Mouse (Mus musculus) stomach, postnatal 0 days (tissue): ENCODE results near the gene Grn. TPM values are rescaled to one million over a fixed set of nuclear protein-coding genes. Genes with fewer than 3 reads are reported as not detected.
A peak's percentile ranks its signal among the peaks of the same experiment; 100 is the strongest.

Experiments used
- ATAC-seq: fragments of 200-750 bp; cut with Nextera tagmentation; 2 replicates; pipeline ENCODE4 v1.8.0; 2017; ENCODE audit not compliant: low FRiP score, low TSS enrichment
- DNase-seq: peaks from one replicate; pipeline ENCODE4 v3.0.0-alpha.2; 2016; ENCODE audit warnings: low spot score
- H3K27ac ChIP-seq: fragments of 300-500 bp; sonication (generic); replicated peaks from 2 replicates; pipeline ENCODE4 v1.5.1; 2014; ENCODE audit warnings: mild to moderate bottlenecking, control low read depth
- H3K27me3 ChIP-seq: fragments of 300-500 bp; sonication (generic); 2 replicates; pipeline ENCODE4 v1.6.1; 2014; ENCODE audit warnings: low read length; ENCODE audit not compliant: control insufficient read depth, insufficient read depth
- H3K36me3 ChIP-seq: fragments of 300-500 bp; sonication (generic); 2 replicates; pipeline ENCODE4 v1.6.1; 2014; ENCODE audit warnings: low read length, mixed read lengths; ENCODE audit not compliant: control insufficient read depth, insufficient read depth
- H3K4me1 ChIP-seq: fragments of 300-500 bp; sonication (generic); replicated peaks from 2 replicates; pipeline ENCODE4 v1.6.1; 2014; ENCODE audit warnings: antibody characterized with exemption; ENCODE audit not compliant: control insufficient read depth, insufficient read depth
- H3K4me2 ChIP-seq: fragments of 300-500 bp; sonication (generic); replicated peaks from 2 replicates; pipeline ENCODE4 v1.6.1; 2014; ENCODE audit warnings: low read depth, mild to moderate bottlenecking, control low read depth, moderate library complexity
- H3K4me3 ChIP-seq: fragments of 300-500 bp; sonication (generic); 2 replicates; pipeline ENCODE4 v1.5.1; 2014; ENCODE audit warnings: low read depth, low read length, control low read depth
- H3K9ac ChIP-seq: fragments of 300-500 bp; sonication (generic); 2 replicates; pipeline ENCODE4 v1.6.1; 2014; ENCODE audit warnings: mild to moderate bottlenecking, low read length, control low read depth, mixed read lengths
- H3K9me3 ChIP-seq: fragments of 300-500 bp; sonication (generic); 2 replicates; pipeline ENCODE4 v1.6.1; 2016; ENCODE audit warnings: low read length; ENCODE audit not compliant: control insufficient read depth
- CTCF ChIP-seq: IDR thresholded peaks from 2 replicates; pipeline ENCODE4 v1.5.1; 2016; ENCODE audit warnings: antibody characterized with exemption, low read depth, mild to moderate bottlenecking, moderate library complexity
- EP300 ChIP-seq: optimal IDR thresholded peaks from 2 replicates; pipeline ENCODE3; 2016; ENCODE audit warnings: antibody characterized with exemption
- WGBS: fragments of 180-500 bp; shearing (Covaris S2); extraction: QIAGEN DNeasy Blood & Tissue Kit; methylation state at CpG from one replicate; pipeline ENCODE4 v1.1.7; 2014; 5-methylcytosine and 5-hydroxymethylcytosine counted together
- polyA plus RNA-seq: library from polyadenylated mRNA; unstranded; fragments of >200 nt; fragmentation: Nextera tagmentation; extraction: Ambion mirVana; gene quantifications from 2 replicates; pipeline ENCODE4 v1.2.1, GENCODE M21; 2015

Grn gene
- polyA plus RNA-seq, 1 experiment from 2014 or later = 126 TPM

- no peaks in the 10 kb centered on the region for H3K9me3 ChIP-seq
- WGBS = 74% methylated on average over 3 of the region's 3 CpGs
- H3K4me1 ChIP-seq = no peaks in the 10 kb centered on the region
- no peak for DNase-seq
- peak overlapping the region; percentile 25; the same call in 1 of the 2 replicates for H3K4me2 ChIP-seq
- peaks cover 15% of the 10 kb centered on the region; the same call in 1 of the 2 replicates for H3K36me3 ChIP-seq
- H3K4me3 ChIP-seq = peak overlapping the region; percentile 10; the same call in 1 of the 2 replicates
- ATAC-seq = no peak
- H3K9ac ChIP-seq = 0 out of 2 replicates have a peak overlapping the region, but pooled peaks have one; percentile 18
- TF ChIP-seq EP300 (no peak), CTCF (no peak)
- H3K27me3 ChIP-seq = no peaks in the 10 kb centered on the region
- no peak overlapping the region for H3K27ac ChIP-seq
These were observed 1.6 kb downstream of the Grn start for GRCm38 (mm10) chr11:102431728-102432114.

GRCm38 (mm10) chr11:102432115-102432843 lies 2.2 kb downstream of the Grn start:
- ATAC-seq = no peak
- Histone ChIP-seq H3K27ac (no peak overlapping the region), H3K4me1 (peaks cover under 1% of the 10 kb centered on the region; the same call in 1 of the 2 replicates), H3K4me2 (peak overlapping the region; percentile 25; the same call in 1 of the 2 replicates), H3K4me3 (peak overlapping the region; percentile 10; the same call in 1 of the 2 replicates), H3K27me3 (no peaks in the 10 kb centered on the region), H3K36me3 (peaks cover 15% of the 10 kb centered on the region; the same call in 1 of the 2 replicates), H3K9ac (peak overlapping the region; percentile 18; the same call in 1 of the 2 replicates), H3K9me3 (no peaks in the 10 kb centered on the region)
- 60% methylated on average over 16 of the region's 16 CpGs for WGBS
- TF ChIP-seq EP300 (no peak), CTCF (no peak)
- DNase-seq = no peak

- WGBS = 88% methylated on average over 6 of the region's 6 CpGs
- H3K27me3 ChIP-seq = no peaks in the 10 kb centered on the region
- H3K9me3 ChIP-seq = no peaks in the 10 kb centered on the region
- no peak overlapping the region for H3K27ac ChIP-seq
- H3K4me2 ChIP-seq = peak overlapping the region; percentile 25; the same call in 1 of the 2 replicates
- TF ChIP-seq EP300 = no peak
- DNase-seq (no peak), ATAC-seq (no peak)
- H3K9ac ChIP-seq = no peak overlapping the region
- peaks cover 15% of the 10 kb centered on the region; the same call in 1 of the 2 replicates for H3K36me3 ChIP-seq
- H3K4me3 ChIP-seq = no peak overlapping the region
- peaks cover 6% of the 10 kb centered on the region for H3K4me1 ChIP-seq
These were observed 2.8 kb downstream of the Grn start for GRCm38 (mm10) chr11:102432896-102433295.

- peaks cover 15% of the 10 kb centered on the region; the same call in 1 of the 2 replicates for H3K36me3 ChIP-seq
- H3K9ac ChIP-seq = no peak overlapping the region
- no peaks in the 10 kb centered on the region for H3K27me3 ChIP-seq
- WGBS = 84% methylated on average over 7 of the region's 7 CpGs
- H3K4me2 ChIP-seq = no peak overlapping the region
- no peak for DNase-seq
- peaks cover 9% of the 10 kb centered on the region for H3K4me1 ChIP-seq
- no peaks in the 10 kb centered on the region for H3K9me3 ChIP-seq
- H3K27ac ChIP-seq = 0 out of 2 replicates have a peak overlapping the region, but pooled peaks have one; percentile 56
- TF ChIP-seq EP300 (no peak), CTCF (no peak)
- no peak overlapping the region for H3K4me3 ChIP-seq
- no peak for ATAC-seq
These were observed 3.8 kb downstream of the Grn start for GRCm38 (mm10) chr11:102433866-102434265.

- peaks cover 15% of the 10 kb centered on the region; the same call in 1 of the 2 replicates for H3K36me3 ChIP-seq
- DNase-seq (peak; percentile 90), ATAC-seq (peak; percentile 45)
- no peak overlapping the region for H3K27ac ChIP-seq
- no peaks in the 10 kb centered on the region for H3K9me3 ChIP-seq
- peaks cover 9% of the 10 kb centered on the region for H3K4me1 ChIP-seq
- TF ChIP-seq CTCF (peak; percentile 96), EP300 (no peak)
- H3K27me3 ChIP-seq = no peaks in the 10 kb centered on the region
- H3K4me3 ChIP-seq = no peak overlapping the region
- H3K9ac ChIP-seq = no peak overlapping the region
- H3K4me2 ChIP-seq = no peak overlapping the region
- WGBS = 6% methylated on average over 7 of the region's 7 CpGs
These were observed 4.3 kb downstream of the Grn start for GRCm38 (mm10) chr11:102434406-102434805.
